Mouse (Mus musculus) megakaryocyte progenitor cell, adult 5-6 weeks (primary cell): Measurements from ENCODE around the gene Cp. TPM values are rescaled to one million over a fixed set of nuclear protein-coding genes. Genes with fewer than 3 reads are reported as not detected.
"Not testable (repeated sequence)": the region's sequence is repeated elsewhere in the genome, so short reads cannot be mapped to it uniquely, and the experiment has no call there.

Source experiments
- ATAC-seq: replicated peaks from 2 replicates; pipeline ENCODE4 v1.8.0; 2016; ENCODE audit warnings: mild to moderate bottlenecking, moderate TSS enrichment, inconsistent platforms; ENCODE audit not compliant: poor library complexity
- total RNA-seq, 2 experiments: library from RNA; stranded (forward) in 1 of 2; stranded (reverse) in 1 of 2; fragments of 157-497, 149-512 nt in 1 of 2; fragments of 200-1000 nt in 1 of 2; gene quantifications; 2 replicates each; pipeline versions ENCODE4 v1.2.3 to v1.2.4; 2015 to 2017

The Cp gene
- total RNA-seq (2015) (0.39 and 2.3 TPM in 2 replicates), total RNA-seq (2017) (2.2 and 2.3 TPM in 2 replicates)

DNA sequence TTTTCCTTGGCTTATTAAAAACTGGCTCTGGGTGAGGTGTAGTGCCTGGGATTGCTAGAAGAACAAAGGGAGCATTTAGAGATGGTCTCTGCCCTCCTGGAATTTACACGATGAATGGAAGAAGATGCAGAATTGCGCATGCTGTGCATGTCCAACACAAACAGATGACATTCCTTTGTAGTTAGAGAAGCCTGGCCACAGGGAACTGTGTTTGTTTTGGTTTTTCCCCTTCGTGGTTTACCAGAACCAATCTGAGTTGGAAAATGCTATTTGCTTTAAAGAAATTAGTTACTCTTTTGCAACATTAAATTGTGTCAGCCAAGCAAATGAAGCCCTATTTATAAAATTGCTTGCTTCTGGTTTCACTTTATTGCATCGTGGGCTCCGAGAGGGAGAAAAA, at the start of gene Cp:
Gene Cp, plus strand, starts transcription at position 170 of the 400 bp plus-strand sequence.
- ATAC-seq = no peak

DNA sequence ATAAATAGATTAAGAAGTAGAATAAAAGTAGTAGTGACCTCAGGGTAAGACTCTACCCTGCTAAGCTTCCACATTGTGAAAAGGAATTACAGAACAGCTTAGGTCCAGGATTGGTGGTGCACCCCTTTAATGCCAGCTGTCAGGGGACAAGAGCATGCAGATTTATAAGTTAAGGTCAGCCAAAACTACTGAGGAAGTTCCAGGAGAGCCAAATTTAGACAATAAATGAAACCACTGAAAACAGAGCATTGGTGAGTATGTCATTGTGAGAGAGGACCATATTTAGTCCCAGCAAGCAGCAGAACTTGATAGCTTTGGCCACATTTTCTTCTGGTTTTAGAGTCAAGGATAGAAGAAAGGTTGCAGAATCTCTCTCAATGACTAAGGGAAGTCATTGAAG, 8.3 kb upstream of the Cp start:
- no peak for ATAC-seq

DNA sequence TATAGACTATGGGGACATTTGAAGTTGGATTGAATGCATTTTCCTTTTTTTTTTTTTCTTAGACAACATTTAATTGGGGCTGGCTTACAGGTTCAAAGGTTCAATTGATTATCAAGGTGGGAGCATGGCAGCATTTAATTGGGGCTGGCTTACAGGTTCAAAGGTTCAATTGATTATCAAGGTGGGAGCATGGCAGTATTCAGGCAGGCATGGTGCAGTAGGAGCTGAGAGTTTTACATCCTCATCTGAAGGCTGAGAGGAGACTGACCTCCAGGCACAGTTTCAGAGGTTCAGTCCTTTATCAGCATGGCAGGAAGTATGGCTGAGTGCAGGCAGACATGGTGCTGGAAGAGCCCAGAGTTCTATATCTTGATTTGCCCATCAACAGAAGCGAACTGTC, 7.5 kb upstream of the Cp start:
- ATAC-seq = not testable (repeated sequence)

DNA sequence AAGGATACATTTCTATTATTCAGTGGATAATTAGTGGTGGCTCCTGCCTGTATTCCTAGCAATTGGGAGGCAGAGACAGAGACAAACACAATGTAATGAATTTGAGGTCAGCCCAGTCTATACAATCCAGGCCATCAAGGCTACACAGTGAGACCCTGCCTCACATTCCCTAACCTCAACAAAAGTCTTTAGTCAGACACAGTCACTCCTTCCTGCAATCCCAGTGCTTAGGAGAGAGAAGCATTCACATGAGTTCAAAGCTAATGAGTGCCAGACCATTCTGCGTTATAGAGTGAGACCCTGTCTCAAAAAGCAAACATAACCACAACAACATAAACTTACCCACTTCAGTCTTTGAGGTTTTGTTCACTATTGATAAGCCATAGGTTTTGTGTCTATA, 3.4 kb upstream of the Cp start:
- ATAC-seq = no peak

DNA sequence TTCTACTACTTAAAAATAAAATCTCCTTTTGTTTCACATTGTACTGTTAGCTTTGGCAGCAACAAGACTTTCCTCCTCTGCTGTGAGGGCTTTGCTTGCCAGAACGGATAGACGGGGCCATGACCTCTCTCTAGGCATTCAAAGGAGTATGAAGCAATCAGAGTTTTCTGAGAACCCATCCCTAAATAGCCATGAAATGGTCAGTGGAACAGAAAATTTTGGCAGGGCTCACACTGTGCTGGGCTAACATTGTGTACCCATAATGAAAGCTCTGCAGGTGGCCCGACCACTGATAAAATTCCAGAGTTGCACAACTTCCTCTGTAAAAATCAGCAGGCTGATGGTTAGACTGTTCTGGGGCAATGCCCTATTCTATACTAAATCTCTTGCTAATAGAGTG, 3.0 kb upstream of the Cp start:
- peak; percentile 89 for ATAC-seq

DNA sequence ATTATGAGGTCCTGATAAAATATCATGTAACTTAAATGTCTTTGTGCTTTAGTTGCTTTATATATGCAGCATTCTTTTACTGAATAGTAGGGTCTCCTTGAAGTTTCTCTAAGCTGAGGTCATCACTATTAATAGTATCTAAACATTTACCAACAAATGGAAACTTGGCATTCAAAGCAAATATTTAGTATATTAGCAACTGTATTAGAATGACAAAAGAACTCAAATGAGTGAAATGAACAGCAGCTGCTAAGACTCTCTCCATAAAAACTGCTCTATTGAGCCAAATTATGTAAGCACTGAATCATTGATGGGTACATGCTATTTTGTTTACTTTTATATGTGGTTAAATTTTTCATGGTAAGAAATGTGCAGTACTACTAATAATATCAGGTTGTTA, 1.2 kb downstream of the Cp start:
- no peak for ATAC-seq

DNA sequence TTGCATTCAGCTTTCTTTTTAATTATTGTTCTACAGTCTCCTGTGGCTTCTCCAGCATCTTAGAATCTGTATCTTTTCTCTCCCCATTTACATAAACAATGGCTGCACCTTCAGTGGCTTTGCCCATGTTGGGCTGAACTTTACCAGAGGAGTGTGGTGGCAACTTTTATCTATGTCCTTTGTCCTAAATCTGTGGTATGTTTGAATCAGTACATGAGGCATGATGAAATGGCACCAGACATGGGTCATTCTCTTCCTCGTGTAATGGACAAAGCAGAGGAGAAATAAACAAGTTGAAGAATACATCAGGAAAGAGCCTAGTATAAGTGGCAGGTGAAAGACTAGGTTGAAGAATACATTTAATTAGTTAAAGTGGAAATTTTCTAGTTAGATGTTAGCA, 2.1 kb downstream of the Cp start:
- no peak for ATAC-seq

DNA sequence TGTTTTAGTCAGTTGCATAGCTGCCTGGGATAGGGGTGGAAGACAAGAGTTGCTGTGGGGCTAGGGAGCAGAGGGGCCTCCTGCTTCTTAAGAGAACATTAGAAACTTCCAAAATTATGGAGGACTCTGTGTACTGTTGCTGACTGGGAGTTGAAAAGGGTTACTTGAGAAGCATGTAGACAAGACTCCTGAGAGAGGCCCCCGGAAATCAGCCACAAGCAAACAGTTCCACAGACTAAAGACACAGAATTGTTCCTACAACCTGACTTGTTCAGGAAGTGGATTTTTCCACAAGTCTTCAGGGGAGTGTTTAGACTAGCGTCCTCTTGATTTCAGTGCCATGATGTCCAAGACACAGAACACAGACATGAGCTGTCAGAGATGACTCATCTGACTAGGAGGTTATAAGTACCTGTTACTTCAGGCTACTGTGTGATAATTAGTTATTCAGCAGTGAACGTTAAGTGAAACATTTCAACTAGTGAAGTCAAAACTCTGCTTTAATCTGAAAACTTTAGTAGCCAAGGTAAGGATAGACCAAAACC, 3.8 kb downstream of the Cp start:
- no peak for ATAC-seq

DNA sequence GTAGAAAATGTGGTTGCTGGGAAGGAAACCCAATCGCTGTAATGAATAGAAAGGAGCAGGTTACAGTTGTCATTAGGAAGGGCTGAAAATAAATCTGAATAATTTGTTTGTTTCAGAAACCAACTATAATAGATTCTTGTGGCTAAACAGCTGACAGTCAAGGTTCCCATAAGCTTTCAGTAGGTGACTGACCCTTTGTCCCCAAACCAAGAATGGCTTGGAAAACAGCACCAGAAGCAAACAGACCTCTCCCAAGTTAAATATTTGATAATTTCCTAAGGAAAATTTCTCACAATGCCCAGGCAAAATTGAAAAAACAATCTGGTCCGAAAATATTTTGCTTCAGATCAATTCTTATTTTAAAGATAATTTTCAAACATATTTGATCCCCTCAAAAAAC, 4.5 kb downstream of the Cp start:
- no peak for ATAC-seq

DNA sequence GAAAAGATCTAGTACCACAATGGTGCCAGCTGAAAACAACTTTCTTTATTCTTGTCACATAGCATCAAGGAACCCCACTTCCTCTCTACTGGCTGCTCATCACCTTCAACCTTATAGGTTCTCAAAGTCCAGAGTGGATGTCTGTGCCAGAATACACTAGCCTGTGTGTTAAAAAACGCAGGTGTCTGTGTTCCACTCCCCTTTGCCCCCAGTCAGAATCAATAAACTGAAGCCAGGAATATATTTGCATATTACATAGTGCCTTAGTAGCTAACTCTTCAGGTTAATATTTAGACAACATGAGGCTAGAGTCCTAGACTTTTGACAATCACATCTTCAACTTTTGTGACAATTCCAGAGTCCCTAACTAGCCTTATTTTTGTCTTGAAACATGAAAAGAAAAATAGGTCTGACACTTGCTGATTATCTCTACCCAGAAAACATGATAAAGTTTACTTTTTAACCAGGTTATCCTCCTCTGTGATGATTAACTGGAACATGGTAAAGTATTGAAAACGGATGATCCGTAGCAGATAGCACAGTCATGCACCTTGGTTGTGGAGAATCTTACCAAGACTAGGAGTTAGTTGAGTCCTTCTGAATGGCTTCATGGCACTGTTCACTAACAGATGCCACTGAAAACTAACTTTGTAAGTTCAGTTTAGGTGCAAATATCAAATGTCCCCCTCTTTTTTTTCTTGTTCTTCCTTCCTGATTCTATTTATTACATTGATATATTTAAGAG, 6.1 kb downstream of the Cp start:
- ATAC-seq = no peak

DNA sequence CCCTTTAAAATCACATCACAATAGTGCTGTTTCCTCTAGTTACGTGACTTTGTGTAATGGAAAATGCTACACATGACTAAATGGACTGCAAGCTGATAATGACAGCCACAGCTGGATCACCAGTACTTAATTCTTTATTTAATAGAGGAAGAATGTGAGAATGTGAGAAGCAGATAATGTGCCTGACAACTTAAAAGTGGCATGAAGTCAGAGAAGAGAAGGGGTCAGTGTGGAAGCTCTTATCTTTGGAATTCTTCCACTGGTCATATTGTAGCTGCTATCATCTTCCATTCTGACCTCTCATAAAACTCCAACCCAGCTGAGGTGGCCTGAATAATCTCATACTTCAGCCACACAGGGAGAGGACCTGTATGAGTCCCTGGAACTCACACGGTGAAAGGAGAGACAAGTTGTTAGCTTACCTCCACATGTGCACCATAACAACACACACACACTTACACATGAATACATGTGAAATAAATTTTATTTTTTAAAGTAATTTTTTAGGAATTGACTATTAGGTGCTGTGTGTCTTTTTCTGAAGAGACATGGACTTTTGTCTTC, 7.9 kb downstream of the Cp start:
- no peak for ATAC-seq

DNA sequence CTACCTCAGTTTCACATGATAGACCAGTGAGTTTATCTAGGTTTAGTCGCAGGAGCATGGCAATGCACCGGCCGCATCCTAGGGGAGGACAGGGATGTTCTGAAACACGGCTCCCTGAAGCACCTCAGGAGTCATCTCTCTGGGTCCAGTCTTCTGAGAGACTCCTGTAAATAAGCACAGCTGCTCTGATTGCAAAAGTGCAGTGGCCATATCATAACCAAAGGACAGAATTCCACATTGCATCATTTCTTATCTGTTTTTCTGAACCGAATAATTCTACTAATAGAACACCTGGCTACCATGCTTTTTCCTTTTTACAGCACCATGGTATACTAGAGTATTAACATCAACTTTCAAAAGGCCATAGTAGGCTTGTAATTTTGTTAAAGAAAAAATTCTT, 8.4 kb downstream of the Cp start:
- ATAC-seq = no peak

DNA sequence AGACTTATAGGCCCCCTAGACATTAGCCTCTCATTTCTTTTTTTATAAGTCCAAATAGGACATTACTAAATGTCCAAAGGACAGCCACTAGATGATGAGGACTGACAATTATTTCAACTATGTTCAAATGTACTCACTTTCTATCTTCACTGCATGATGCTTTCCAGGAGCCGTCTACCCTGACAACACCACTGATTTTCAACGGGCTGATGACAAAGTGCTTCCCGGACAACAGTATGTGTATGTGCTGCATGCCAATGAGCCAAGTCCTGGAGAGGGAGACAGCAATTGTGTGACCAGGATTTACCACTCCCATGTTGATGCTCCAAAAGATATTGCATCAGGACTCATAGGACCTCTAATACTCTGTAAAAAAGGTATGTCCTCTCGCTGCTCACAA, 9.2 kb downstream of the Cp start:
- ATAC-seq = no peak

DNA sequence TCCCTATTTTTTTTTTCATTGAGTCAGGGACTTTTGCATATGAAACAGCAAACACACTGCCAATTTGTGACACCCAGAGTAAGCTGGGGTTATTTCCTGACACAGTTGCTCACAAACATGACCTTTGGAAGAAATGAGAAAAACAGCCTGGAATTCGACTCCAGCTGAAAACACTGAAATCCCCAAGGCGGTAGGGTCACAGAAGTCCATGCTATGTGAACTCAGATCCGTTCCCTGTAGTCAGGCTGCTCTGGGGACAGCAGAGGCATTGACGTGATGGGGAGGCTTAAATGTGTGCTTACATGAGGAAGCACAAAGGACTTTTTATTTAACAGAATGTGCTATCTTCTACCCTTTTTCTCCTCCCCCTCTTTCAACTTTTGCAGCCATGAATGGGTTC, 21.6 kb downstream of the Cp start:
- no peak for ATAC-seq

DNA sequence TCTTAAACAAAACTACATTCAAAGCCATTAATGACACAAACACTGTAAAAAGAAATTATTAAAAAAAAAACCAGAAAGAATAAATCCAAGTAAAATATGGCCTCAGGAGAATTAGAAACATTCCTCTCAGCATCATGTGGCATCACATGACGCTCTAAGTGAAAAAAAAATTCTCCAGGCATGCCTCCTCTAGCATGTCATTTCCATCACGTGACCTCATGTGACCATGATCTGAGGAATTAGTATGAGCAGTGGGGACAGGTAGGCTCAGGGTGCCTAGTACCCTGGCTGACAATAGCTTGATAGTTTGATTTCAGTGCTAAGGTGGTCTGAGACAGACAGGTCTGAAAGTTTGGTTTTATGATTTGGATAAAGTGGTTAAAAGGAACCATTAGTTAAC, 24.3 kb downstream of the Cp start:
- no peak for ATAC-seq

DNA sequence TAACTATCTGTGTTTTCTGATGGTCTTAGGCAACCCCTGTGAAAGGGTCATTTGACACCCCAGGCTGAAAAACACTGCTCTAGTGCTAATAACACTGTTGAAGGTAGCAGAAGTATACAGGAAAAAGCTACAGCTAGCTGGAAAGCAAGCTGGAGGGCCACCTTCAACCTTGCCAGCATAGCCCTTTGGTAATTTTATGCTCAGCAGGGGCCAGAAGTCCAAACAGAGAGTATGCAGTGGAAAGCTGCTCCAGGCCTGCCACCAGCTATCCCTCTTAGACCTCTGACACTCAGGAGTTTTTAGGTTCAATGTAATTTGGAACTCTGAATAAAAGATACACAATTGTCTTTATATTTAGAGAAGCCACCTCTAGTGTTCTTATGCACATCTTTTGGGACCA, 26.0 kb downstream of the Cp start:
- ATAC-seq = no peak

DNA sequence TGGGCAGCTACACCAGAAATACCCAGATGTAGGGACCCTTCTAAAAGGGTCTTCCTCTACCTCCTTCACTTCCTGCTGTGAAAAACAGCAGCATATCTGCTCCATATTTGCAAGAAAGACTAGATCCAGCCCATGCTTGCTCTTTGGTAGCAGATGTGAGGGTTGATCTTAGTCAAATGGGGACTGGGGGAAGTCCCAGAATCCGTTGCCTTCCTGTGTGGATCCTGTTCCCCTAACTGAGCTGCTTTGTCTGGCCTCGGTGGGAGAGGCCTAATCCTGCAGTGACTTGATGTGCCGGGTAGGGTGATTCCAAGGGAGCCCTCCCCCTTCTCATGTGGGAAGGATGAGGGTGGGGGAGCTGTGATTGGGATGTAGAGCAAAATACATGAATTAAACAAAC, 29.3 kb downstream of the Cp start:
- no peak for ATAC-seq

DNA sequence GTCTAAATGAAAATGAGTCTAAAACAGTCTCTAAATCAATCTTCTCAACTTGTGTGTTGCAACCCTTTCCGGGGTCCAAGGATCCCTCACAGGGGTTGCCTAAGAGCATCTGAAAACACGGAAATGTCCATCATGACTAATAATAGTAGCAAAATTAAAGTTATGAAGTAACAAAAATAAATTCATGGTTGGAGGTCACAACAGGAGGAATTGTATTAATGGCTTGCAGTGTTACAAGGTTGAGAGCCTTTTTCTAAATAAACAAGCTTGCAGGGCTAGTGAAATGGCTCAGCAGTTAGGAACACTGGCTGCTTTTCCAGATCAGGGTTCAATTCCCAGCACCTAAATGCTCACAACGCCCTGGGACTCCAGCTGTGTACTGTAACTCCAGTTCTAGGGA, 33.2 kb downstream of the Cp start:
- no peak for ATAC-seq

DNA sequence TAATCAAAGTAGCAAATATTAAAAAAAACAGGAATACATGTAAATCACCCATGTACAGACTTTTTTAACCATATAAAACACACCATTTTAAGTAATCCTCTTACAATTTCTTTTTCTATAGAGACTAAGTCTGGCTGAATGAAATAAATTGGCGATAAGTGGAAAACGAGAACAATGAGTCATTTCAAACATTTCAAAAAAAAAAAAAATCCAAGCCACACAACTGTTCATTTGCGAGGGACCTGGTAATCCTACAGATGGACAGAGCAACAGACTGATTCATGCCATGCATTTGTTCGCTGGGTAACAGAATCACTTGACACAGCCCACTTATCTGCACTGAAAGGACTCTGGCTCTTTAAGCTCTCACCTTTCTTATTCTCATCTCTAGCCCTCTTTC, 35.5 kb downstream of the Cp start:
- ATAC-seq = no peak

DNA sequence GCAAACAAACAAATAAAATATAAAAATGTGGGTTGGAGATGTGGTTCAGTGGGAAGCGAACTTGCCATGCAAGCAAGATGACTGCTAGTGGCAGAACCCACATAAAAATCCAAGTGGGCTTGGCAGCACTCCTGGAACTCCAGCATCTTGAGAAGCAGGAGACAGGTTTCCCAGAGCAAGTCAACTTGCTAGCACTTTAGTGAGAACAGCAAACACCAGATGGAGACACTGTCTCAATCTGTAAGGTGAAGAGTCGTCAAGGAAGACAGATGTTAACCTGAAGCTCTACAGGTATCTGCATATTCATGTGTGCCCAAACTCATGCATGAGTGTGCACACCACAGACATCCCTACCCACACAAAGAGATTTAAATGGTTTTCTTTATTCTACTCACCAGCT, 42.7 kb downstream of the Cp start:
- ATAC-seq = no peak

DNA sequence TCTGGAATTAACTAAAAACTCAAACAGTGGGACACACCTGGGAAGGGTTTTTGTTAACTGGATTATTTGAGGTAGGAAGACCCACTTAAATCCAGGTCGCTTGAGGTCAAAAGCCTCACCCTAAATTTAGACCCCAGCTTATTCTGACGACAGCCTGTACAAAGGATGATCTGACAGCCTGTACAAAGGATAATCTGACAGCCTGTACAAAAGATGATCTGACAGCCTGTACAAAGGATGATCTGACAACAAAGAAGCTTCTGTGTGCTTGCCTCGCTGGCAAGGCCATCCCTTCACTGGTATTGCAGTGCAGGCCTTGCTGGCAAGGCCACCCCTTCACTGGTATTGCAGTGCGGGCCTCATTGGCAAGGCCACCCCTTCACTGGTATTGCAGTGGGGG, 44.0 kb downstream of the Cp start:
- no peak for ATAC-seq

DNA sequence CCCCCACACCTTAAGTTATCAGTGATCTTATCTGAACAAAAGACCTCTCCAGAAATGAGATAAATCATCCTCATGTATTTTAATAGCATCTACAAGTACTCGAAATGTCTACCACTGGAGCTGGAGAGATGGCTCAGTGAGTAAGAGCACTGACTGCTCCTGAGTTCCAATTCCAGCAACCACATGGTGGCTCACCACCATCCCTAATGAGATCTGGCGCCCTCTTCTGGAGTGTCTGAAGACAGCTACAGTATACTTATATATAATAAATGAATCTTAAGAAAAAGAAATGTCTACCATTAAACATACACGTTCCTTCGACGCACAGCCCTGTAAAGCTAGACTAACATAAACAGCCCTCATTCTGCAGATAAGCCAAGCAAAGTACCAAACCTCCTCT, 45.9 kb downstream of the Cp start:
- ATAC-seq = no peak

DNA sequence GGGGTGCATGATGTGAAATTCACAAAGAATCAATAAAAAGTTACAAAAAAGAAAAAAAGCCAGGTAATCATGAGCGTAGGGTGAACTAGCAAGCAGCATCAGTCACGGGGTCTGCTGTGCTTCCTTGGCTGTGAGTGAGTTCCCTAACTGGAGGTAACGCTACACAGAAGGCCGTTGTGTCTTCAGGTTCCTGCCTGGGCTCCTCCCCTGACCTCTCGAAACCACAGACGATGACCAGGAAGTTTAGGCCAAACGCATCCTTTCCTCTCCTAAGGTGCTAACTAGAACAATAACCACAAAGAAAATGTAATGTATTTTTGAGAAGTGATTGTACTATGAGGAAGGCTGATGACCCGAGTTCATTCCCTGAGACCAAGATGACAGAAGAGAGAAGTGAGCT, 47.6 kb downstream of the Cp start:
- ATAC-seq = peak; percentile 90
